Mouse (Mus musculus): Measurements from ENCODE around the gene Dok1. TPM values are rescaled to one million over a fixed set of nuclear protein-coding genes. Genes with fewer than 3 reads are reported as not detected.

The Dok1 gene
- polyA plus RNA-seq, 1 experiment from 2014 or later = 3.4 TPM

DNA sequence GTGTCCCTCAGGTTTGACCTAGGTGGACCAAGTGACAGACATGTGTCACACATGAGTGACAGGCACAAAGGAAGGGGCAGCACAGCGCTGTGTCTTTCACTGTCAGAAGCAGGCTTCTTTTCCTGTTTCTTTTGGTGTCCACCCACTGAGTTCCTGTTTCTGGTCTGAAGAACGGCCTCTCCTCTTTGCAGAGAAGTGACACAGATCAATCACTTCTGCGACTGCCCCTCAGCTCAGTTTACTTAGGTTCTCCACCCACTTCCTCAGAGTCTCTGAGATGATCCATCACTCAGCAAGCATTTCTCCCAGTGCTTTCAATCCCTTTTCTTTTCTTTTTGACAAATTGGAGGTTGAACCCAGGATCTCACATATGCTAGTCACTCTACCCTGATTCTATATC lies 24.6 kb downstream of the Dok1 start:
- H3K9me3 ChIP-seq = no peaks in the 10 kb centered on the region
- H3K27me3 ChIP-seq = no peaks in the 10 kb centered on the region
- no peaks in the 10 kb centered on the region for H3K36me3 ChIP-seq
- no peak overlapping the region for H3K27ac ChIP-seq (replicated peaks)
- 87% methylated on average over 3 of the region's 3 CpGs for WGBS
- no peak for ATAC-seq (replicated peaks)
- H3K4me3 ChIP-seq = no peak overlapping the region
- H3K4me1 ChIP-seq = no peaks in the 10 kb centered on the region
- no peak overlapping the region for H3K4me2 ChIP-seq (replicated peaks)
- H3K9ac ChIP-seq (replicated peaks) = no peak overlapping the region

DNA sequence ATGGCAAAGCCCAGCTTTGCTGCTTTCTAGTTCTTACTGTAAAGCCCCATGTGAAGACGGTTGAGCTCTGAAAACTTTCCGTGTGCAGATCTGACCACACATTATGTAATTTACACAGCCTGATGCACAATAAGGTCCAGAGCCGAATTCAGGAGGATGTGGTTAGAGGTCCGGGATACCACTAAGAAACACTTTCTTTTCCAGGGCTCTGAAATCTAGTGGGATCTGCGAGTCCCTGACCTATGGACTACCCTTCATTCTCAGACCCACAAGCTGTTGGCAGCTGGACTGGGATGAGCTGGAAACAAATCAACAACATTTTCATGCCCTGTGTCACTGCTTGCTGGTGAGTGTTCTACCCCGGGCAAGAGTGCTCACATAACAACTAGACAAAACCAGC lies 27.2 kb downstream of the Dok1 start:
- H3K4me1 ChIP-seq = no peaks in the 10 kb centered on the region
- H3K9ac ChIP-seq (replicated peaks) = no peak overlapping the region
- no peaks in the 10 kb centered on the region for H3K9me3 ChIP-seq
- no peak overlapping the region for H3K27ac ChIP-seq (replicated peaks)
- ATAC-seq (replicated peaks) = no peak
- no peaks in the 10 kb centered on the region for H3K36me3 ChIP-seq
- H3K4me3 ChIP-seq = no peak overlapping the region
- H3K4me2 ChIP-seq (replicated peaks) = no peak overlapping the region
- H3K27me3 ChIP-seq = no peaks in the 10 kb centered on the region
- WGBS = 91% methylated on average over 6 of the region's 6 CpGs

DNA sequence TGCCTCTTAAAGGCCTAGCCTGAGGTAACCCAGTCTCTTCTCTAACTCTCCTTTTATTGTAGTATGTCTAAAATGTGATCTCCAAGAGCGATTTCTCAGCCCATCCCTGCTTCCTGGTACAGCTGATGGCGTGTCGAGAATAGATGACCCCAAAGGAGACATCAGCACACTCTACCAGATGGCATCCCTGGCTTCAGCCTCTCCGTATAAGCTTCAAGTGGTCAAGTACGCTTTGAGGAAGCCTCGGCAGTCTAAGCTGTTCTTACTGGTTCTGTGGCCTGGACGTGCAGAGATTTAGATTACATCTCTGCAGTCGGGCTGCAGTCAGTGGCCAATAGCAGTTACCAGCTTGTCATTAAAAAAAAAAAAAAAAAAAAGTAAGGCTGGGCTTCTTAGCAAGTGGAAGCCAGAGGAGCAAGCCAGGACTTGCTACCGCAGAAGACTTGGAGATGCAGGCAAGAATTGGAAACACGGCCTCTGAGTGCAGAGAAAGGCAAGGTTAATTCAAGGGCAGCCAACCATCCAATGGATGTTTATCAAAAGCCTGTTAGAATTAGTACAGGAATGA lies 27.7 kb downstream of the Dok1 start:
- H3K9me3 ChIP-seq = no peaks in the 10 kb centered on the region
- H3K4me3 ChIP-seq = no peak overlapping the region
- H3K36me3 ChIP-seq = no peaks in the 10 kb centered on the region
- H3K27me3 ChIP-seq = no peaks in the 10 kb centered on the region
- H3K4me1 ChIP-seq = no peaks in the 10 kb centered on the region
- WGBS = 86% methylated on average over 10 of the region's 10 CpGs
- no peak for ATAC-seq (replicated peaks)
- no peak overlapping the region for H3K9ac ChIP-seq (replicated peaks)
- H3K27ac ChIP-seq (replicated peaks) = no peak overlapping the region
- H3K4me2 ChIP-seq (replicated peaks) = no peak overlapping the region

DNA sequence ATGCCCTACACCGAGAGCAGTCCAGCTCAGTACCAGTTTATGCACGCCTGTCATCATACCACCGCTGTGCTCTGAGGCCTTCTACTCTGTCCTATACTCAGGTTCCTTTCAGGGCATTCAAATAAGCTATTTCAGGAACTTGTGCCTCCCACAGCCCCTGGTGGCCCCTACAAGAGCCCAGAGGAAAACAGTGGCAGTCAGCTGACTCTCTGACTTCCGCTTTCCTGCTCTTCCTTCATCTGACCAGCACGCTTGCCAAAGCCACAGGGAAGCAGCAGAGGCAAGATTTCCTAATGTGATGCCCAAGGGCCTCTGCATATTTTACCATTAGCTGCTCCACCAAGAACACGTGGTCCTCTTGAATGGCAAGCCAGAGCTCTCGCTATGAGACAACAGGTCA lies 28.4 kb downstream of the Dok1 start:
- no peaks in the 10 kb centered on the region for H3K36me3 ChIP-seq
- WGBS = 62% methylated on average over 7 of the region's 7 CpGs
- H3K4me1 ChIP-seq = no peaks in the 10 kb centered on the region
- no peak overlapping the region for H3K4me3 ChIP-seq
- no peaks in the 10 kb centered on the region for H3K27me3 ChIP-seq
- no peak overlapping the region for H3K9ac ChIP-seq (replicated peaks)
- no peak overlapping the region for H3K4me2 ChIP-seq (replicated peaks)
- ATAC-seq (replicated peaks) = no peak
- H3K9me3 ChIP-seq = no peaks in the 10 kb centered on the region
- H3K27ac ChIP-seq (replicated peaks) = no peak overlapping the region

DNA sequence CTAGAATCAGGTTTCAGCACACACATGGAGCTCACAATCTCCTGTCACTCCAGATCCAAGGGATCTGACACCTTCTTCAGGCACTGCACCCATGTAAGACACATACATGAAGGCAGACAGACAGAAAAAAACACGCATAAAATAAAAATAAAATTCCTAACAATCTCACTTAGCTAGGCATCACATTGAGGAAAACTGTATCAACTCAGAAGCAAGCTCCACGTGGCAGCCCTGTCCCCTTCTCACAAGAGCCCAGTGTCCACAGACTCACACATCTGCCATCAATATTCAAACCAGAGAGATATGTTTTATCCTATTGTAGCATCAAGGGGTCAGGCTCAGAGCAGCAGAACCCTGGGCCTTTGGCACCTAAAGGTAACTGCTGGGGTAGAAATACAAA lies 29.0 kb downstream of the Dok1 start:
- H3K9ac ChIP-seq (replicated peaks) = no peak overlapping the region
- H3K4me3 ChIP-seq = no peak overlapping the region
- no peak overlapping the region for H3K27ac ChIP-seq (replicated peaks)
- no peak for ATAC-seq (replicated peaks)
- no peaks in the 10 kb centered on the region for H3K36me3 ChIP-seq
- 81% methylated on average over 2 of the region's 2 CpGs for WGBS
- H3K27me3 ChIP-seq = no peaks in the 10 kb centered on the region
- H3K4me1 ChIP-seq = no peaks in the 10 kb centered on the region
- H3K4me2 ChIP-seq (replicated peaks) = no peak overlapping the region
- no peaks in the 10 kb centered on the region for H3K9me3 ChIP-seq

DNA sequence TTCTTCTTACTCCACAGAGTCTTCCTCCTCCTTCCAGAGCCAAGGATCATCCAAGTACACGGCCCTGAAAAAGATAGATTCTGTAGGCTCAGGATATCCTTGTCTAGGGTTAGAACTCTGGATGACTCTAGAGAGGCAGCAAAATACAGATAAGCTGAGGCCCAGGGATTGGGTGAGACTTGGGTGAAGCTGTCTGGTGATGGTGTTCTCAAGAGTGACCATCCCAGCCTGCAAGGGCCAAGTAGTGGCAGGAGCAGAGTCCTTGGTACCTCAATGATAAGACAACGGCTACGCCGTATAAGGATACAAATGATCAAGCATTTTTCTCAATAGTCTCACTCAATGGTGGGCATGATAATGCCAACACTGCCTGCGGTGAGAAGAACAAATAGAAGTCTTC lies 29.4 kb downstream of the Dok1 start:
- ATAC-seq (replicated peaks) = no peak
- Histone ChIP-seq H3K4me2 (replicated peaks) (no peak overlapping the region), H3K27ac (replicated peaks) (no peak overlapping the region), H3K9me3 (no peaks in the 10 kb centered on the region), H3K27me3 (no peaks in the 10 kb centered on the region), H3K4me3 (no peak overlapping the region), H3K9ac (replicated peaks) (no peak overlapping the region), H3K4me1 (no peaks in the 10 kb centered on the region), H3K36me3 (no peaks in the 10 kb centered on the region)
- WGBS = 86% methylated on average over 5 of the region's 5 CpGs

DNA sequence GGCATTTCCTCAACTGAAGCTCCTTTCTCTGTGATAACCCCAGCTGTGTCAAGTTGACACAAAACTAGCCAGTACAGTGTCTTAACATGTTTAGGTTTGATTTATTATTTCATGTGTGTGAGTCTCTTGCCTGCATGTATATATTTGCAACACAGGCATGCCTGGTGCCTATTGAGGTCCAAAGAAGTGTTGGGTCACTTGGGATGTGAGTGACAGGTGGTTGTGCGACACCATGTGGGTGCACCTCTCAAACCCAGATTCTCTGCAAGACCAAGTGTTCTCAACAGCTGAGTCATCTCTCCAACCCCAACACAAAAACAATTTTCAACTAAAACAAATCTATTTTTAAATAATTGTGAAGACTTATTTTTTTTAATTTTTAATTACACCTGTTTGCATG lies 30.2 kb downstream of the Dok1 start:
- H3K4me1 ChIP-seq = no peaks in the 10 kb centered on the region
- H3K4me2 ChIP-seq (replicated peaks) = no peak overlapping the region
- no peaks in the 10 kb centered on the region for H3K9me3 ChIP-seq
- no peak overlapping the region for H3K4me3 ChIP-seq
- 94% methylated on average over 1 of the region's 1 CpGs for WGBS
- no peak for ATAC-seq (replicated peaks)
- H3K27ac ChIP-seq (replicated peaks) = no peak overlapping the region
- H3K9ac ChIP-seq (replicated peaks) = no peak overlapping the region
- no peaks in the 10 kb centered on the region for H3K27me3 ChIP-seq
- no peaks in the 10 kb centered on the region for H3K36me3 ChIP-seq

DNA sequence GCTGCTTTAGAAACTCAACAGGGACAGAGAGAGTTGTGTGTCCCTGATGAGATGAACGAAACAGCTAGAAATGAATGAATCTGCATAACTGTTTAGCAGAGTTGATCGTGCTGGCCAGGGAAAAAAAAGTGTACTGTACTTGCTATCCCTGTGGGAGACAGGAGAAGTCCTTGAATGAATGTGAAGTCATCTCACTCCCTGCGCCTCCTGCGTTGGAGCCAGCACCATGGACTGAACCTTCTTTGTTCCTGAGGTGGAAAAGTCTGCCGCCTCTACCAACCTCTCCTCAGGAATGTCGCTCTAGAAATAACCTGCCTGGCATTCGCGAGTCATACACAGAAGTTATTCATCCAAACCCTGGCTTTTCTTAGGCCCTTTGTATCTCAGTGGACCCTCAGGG lies 33.3 kb downstream of the Dok1 start:
- ATAC-seq (replicated peaks) = no peak
- Histone ChIP-seq H3K36me3 (no peaks in the 10 kb centered on the region), H3K9me3 (no peaks in the 10 kb centered on the region), H3K4me2 (replicated peaks) (no peak overlapping the region), H3K4me3 (no peak overlapping the region), H3K27me3 (0 out of 2 replicates have a peak, but pooled peaks cover 3% of the 10 kb centered on the region), H3K4me1 (0 out of 2 replicates have a peak, but pooled peaks cover 4% of the 10 kb centered on the region), H3K27ac (replicated peaks) (no peak overlapping the region), H3K9ac (replicated peaks) (no peak overlapping the region)
- WGBS = 60% methylated on average over 8 of the region's 8 CpGs

DNA sequence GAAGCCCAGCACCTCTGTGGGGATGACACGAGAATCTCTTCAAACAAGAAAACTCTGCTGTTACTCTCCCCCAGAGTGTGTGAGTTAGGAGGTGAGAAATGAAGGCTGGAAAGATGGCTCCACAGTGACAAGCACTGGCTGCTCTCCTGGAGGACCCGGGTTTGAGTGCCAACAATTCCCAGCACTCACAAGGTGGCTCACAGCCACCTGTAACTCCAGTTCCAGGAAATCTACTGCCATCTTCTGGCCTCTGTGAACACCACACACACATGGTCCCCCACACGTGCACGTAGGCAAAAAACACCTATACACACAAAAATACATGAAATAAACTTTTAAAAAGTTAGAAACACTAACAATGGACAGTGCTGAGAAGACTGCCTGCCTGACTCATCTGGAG lies 34.9 kb downstream of the Dok1 start:
- Histone ChIP-seq H3K27ac (replicated peaks) (no peak overlapping the region), H3K36me3 (no peaks in the 10 kb centered on the region), H3K4me1 (0 out of 2 replicates have a peak, but pooled peaks cover 4% of the 10 kb centered on the region), H3K27me3 (0 out of 2 replicates have a peak, but pooled peaks cover 3% of the 10 kb centered on the region), H3K9ac (replicated peaks) (no peak overlapping the region), H3K9me3 (no peaks in the 10 kb centered on the region), H3K4me3 (no peak overlapping the region), H3K4me2 (replicated peaks) (no peak overlapping the region)
- 63% methylated on average over 4 of the region's 4 CpGs for WGBS
- ATAC-seq (replicated peaks) = no peak

DNA sequence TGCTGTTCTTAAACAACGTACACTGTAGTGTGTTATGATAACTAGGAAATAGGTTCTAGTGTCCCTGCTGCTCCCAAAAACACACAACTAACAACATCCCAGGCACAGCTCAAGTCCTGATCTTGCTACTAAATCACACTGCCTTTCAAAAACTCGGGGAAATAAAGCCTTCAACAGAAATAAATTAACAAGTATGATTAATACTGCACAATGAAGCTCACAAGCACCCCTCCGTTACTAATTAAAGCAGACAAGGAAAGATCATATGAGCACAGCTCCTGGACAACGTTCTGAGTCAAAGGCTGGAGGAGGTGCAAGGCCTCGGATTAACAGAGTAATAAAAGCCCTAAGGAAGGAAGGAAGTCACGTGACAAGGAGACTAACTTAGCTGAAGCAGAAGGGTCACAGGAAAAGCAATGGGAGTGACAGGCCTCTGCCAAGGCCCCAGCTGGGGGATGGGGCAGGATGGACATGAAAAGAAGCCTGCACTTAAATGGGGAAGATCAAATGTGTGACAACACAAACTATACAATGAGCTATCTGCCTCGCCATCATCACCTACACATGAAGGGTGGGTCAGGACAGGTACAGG lies 35.7 kb downstream of the Dok1 start:
- H3K27ac ChIP-seq (replicated peaks) = no peak overlapping the region
- 32% methylated on average over 7 of the region's 7 CpGs for WGBS
- no peaks in the 10 kb centered on the region for H3K36me3 ChIP-seq
- no peak; the same call in 1 of the 2 replicates for ATAC-seq (replicated peaks)
- H3K4me3 ChIP-seq = no peak overlapping the region
- H3K9me3 ChIP-seq = no peaks in the 10 kb centered on the region
- no peak overlapping the region for H3K9ac ChIP-seq (replicated peaks)
- no peak overlapping the region for H3K4me2 ChIP-seq (replicated peaks)
- H3K4me1 ChIP-seq = 0 out of 2 replicates have a peak, but pooled peaks cover 4% of the 10 kb centered on the region
- H3K27me3 ChIP-seq = 0 out of 2 replicates have a peak, but pooled peaks cover 3% of the 10 kb centered on the region

DNA sequence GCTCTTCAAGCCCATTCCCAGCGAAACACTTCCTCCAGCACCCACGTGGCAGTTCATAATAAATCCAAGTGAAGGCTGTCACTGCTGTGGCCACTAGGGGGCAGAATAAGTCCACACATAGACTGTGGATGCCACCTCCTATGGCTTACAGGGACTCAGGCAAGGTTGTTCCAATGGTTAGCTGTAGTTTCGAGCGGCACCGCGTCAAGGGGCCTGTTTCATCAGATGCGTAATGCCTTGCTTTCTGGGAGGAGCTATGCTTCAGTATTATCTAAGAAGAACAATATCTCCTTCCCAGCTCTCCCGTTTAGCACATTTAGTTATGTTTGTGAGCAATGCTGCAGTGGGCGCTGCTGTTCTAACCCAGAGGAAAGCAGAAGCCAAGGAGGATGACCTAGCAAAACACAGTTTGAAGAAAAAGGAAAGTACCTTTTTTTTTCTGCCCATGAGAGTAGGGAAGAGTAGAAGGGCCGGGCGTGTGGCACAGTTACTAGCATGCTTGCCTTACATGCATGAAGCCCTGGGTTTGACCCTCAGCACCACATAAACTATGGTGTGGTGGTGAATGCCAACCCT lies 36.4 kb downstream of the Dok1 start:
- no peak overlapping the region for H3K9ac ChIP-seq (replicated peaks)
- H3K36me3 ChIP-seq = no peaks in the 10 kb centered on the region
- H3K4me3 ChIP-seq = no peak overlapping the region; the same call in 1 of the 2 replicates
- ATAC-seq (replicated peaks) = peak; percentile 97
- H3K27ac ChIP-seq (replicated peaks) = no peak overlapping the region
- 12% methylated on average over 11 of the region's 11 CpGs for WGBS
- 0 out of 2 replicates have a peak, but pooled peaks cover 3% of the 10 kb centered on the region for H3K27me3 ChIP-seq
- H3K9me3 ChIP-seq = no peaks in the 10 kb centered on the region
- peak overlapping the region; percentile 28 for H3K4me2 ChIP-seq (replicated peaks)
- H3K4me1 ChIP-seq = 0 out of 2 replicates have a peak, but pooled peaks cover 4% of the 10 kb centered on the region

DNA sequence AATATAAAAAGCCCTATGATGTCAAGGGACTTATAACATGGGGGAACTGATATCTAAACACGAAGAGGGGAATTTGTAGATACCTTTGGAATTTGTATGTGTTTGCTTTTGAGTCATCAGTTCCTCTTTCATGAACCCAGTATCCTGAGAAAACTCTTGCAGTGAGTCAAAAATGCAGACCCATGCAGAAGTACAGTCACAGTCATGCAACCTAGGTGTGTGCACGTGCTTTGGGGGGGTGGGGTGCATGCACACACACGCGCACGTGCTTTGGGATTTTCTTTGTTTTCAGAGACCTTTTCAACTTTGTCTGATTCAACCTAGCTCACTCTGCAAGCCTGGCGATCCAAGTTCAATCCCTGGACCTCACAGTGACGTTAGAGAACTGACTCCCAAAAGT lies 38.9 kb downstream of the Dok1 start:
- no peak for ATAC-seq (replicated peaks)
- no peak overlapping the region for H3K4me2 ChIP-seq (replicated peaks)
- WGBS = 78% methylated on average over 7 of the region's 7 CpGs
- H3K9ac ChIP-seq (replicated peaks) = no peak overlapping the region
- H3K36me3 ChIP-seq = no peaks in the 10 kb centered on the region
- H3K27me3 ChIP-seq = 0 out of 2 replicates have a peak, but pooled peaks cover 3% of the 10 kb centered on the region
- H3K4me1 ChIP-seq = 0 out of 2 replicates have a peak, but pooled peaks cover 4% of the 10 kb centered on the region
- no peaks in the 10 kb centered on the region for H3K9me3 ChIP-seq
- no peak overlapping the region for H3K4me3 ChIP-seq
- no peak overlapping the region for H3K27ac ChIP-seq (replicated peaks)

Measured in forebrain, embryonic 15.5 days (tissue).